Mouse (Mus musculus): ENCODE results near the gene Ppfia2. TPM values are rescaled to one million over a fixed set of nuclear protein-coding genes. Genes with fewer than 3 reads are reported as not detected.

The Ppfia2 gene
- polyA plus RNA-seq (2015; fragmentation: Nextera tagmentation; extraction: Ambion mirVana) = 1.4 and 1.9 TPM in 2 replicates

GRCm38 (mm10) chr10:106469855-106470532, at the start of gene Ppfia2:
Ppfia2 (plus strand) TSS chr10:106470339.
- peak; percentile 63 for ATAC-seq (ENCODE audit: insufficient number of reproducible peaks, insufficient read depth, low FRiP score, low TSS enrichment, low read depth)
- Histone ChIP-seq H3K4me2 (peak within 1 kb of the TSS; percentile 84), H3K27ac (no peak within 1 kb of the TSS), H3K4me1 (peaks cover 12% of the 10 kb centered on the region; the same call in 1 of the 2 replicates), H3K4me3 (peak within 1 kb of the TSS; percentile 53), H3K9me3 (no peaks in the 10 kb centered on the region), H3K27me3 (peaks cover 32% of the 10 kb centered on the region), H3K36me3 (no peaks in the 10 kb centered on the region), H3K9ac (peak within 1 kb of the TSS; percentile 65)
- WGBS = under 1% methylated on average over 30 of the region's 30 CpGs

- no peaks in the 10 kb centered on the region for H3K9me3 ChIP-seq
- H3K9ac ChIP-seq = peak overlapping the region; percentile 65; the same call in 1 of the 2 replicates
- H3K27ac ChIP-seq = no peak overlapping the region
- ATAC-seq (ENCODE audit: insufficient number of reproducible peaks, insufficient read depth, low FRiP score, low TSS enrichment, low read depth) = no peak
- peaks cover 12% of the 10 kb centered on the region; the same call in 1 of the 2 replicates for H3K4me1 ChIP-seq
- 2% methylated on average over 19 of the region's 19 CpGs for WGBS
- H3K4me2 ChIP-seq = peak overlapping the region; percentile 84
- H3K36me3 ChIP-seq = no peaks in the 10 kb centered on the region
- H3K4me3 ChIP-seq = peak overlapping the region; percentile 53
- H3K27me3 ChIP-seq = peaks cover 32% of the 10 kb centered on the region
These were observed 1.0 kb upstream of the Ppfia2 start for GRCm38 (mm10) chr10:106468956-106469721.

- 4% methylated on average over 18 of the region's 18 CpGs for WGBS
- ATAC-seq (ENCODE audit: insufficient number of reproducible peaks, insufficient read depth, low FRiP score, low TSS enrichment, low read depth) = no peak
These were observed 530 bp downstream of the Ppfia2 start for GRCm38 (mm10) chr10:106470533-106471205.

GRCm38 (mm10) chr10:106509281-106510165, 39.4 kb downstream of the Ppfia2 start:
- ATAC-seq (ENCODE audit: insufficient number of reproducible peaks, insufficient read depth, low FRiP score, low TSS enrichment, low read depth) = no peak
- Histone ChIP-seq H3K4me3 (no peak overlapping the region), H3K27ac (no peak overlapping the region), H3K9me3 (no peaks in the 10 kb centered on the region), H3K27me3 (no peaks in the 10 kb centered on the region), H3K4me1 (no peaks in the 10 kb centered on the region), H3K9ac (no peak overlapping the region), H3K36me3 (no peaks in the 10 kb centered on the region), H3K4me2 (no peak overlapping the region)
- 73% methylated on average over 6 of the region's 6 CpGs for WGBS

More at GRCm38 (mm10) chr10:106470533-106471205, 530 bp downstream of the Ppfia2 start:
- no peak overlapping the region for H3K27ac ChIP-seq
- no peaks in the 10 kb centered on the region for H3K36me3 ChIP-seq
- H3K27me3 ChIP-seq = peaks cover 32% of the 10 kb centered on the region
- H3K9ac ChIP-seq = peak overlapping the region; percentile 65
- no peaks in the 10 kb centered on the region for H3K9me3 ChIP-seq
- peaks cover 12% of the 10 kb centered on the region; the same call in 1 of the 2 replicates for H3K4me1 ChIP-seq
- peak overlapping the region; percentile 53 for H3K4me3 ChIP-seq
- H3K4me2 ChIP-seq = peak overlapping the region; percentile 84

- Histone ChIP-seq H3K9ac (no peak overlapping the region), H3K36me3 (no peaks in the 10 kb centered on the region), H3K27ac (no peak overlapping the region), H3K27me3 (no peaks in the 10 kb centered on the region), H3K4me1 (no peaks in the 10 kb centered on the region), H3K9me3 (no peaks in the 10 kb centered on the region), H3K4me3 (no peak overlapping the region), H3K4me2 (no peak overlapping the region)
- 75% methylated on average over 4 of the region's 4 CpGs for WGBS
- no peak for ATAC-seq (ENCODE audit: insufficient number of reproducible peaks, insufficient read depth, low FRiP score, low TSS enrichment, low read depth)
These were observed 95.9 kb downstream of the Ppfia2 start for GRCm38 (mm10) chr10:106566036-106566435.

- Histone ChIP-seq H3K27me3 (0 out of 2 replicates have a peak, but pooled peaks cover 5% of the 10 kb centered on the region), H3K9me3 (no peaks in the 10 kb centered on the region), H3K9ac (no peak overlapping the region), H3K4me3 (no peak overlapping the region), H3K4me2 (no peak overlapping the region), H3K36me3 (no peaks in the 10 kb centered on the region), H3K27ac (no peak overlapping the region), H3K4me1 (no peaks in the 10 kb centered on the region)
- ATAC-seq (ENCODE audit: insufficient number of reproducible peaks, insufficient read depth, low FRiP score, low TSS enrichment, low read depth) = no peak
- WGBS = 70% methylated on average over 4 of the region's 4 CpGs
These were observed 114.9 kb downstream of the Ppfia2 start for GRCm38 (mm10) chr10:106585026-106585425.

- Histone ChIP-seq H3K27me3 (0 out of 2 replicates have a peak, but pooled peaks cover 5% of the 10 kb centered on the region), H3K4me2 (no peak overlapping the region), H3K9me3 (no peaks in the 10 kb centered on the region), H3K4me3 (no peak overlapping the region), H3K9ac (no peak overlapping the region), H3K27ac (no peak overlapping the region), H3K4me1 (no peaks in the 10 kb centered on the region), H3K36me3 (no peaks in the 10 kb centered on the region)
- 3% methylated on average over 4 of the region's 4 CpGs for WGBS
- no peak for ATAC-seq (ENCODE audit: insufficient number of reproducible peaks, insufficient read depth, low FRiP score, low TSS enrichment, low read depth)
These were observed 115.4 kb downstream of the Ppfia2 start for GRCm38 (mm10) chr10:106585476-106586080.

- WGBS = 75% methylated on average over 5 of the region's 5 CpGs
- no peaks in the 10 kb centered on the region for H3K4me1 ChIP-seq
- 0 out of 2 replicates have a peak, but pooled peaks cover 5% of the 10 kb centered on the region for H3K27me3 ChIP-seq
- ATAC-seq (ENCODE audit: insufficient number of reproducible peaks, insufficient read depth, low FRiP score, low TSS enrichment, low read depth) = no peak
- no peak overlapping the region for H3K4me3 ChIP-seq
- H3K4me2 ChIP-seq = no peak overlapping the region
- no peak overlapping the region for H3K9ac ChIP-seq
- H3K9me3 ChIP-seq = no peaks in the 10 kb centered on the region
- no peaks in the 10 kb centered on the region for H3K36me3 ChIP-seq
- H3K27ac ChIP-seq = no peak overlapping the region
These were observed 117.7 kb downstream of the Ppfia2 start for GRCm38 (mm10) chr10:106587817-106588216.

GRCm38 (mm10) chr10:106590944-106591343, 120.8 kb downstream of the Ppfia2 start:
- Histone ChIP-seq H3K9me3 (no peaks in the 10 kb centered on the region), H3K27ac (no peak overlapping the region), H3K27me3 (0 out of 2 replicates have a peak, but pooled peaks cover 5% of the 10 kb centered on the region), H3K4me2 (no peak overlapping the region), H3K9ac (no peak overlapping the region), H3K4me1 (no peaks in the 10 kb centered on the region), H3K4me3 (no peak overlapping the region), H3K36me3 (no peaks in the 10 kb centered on the region)
- 70% methylated on average over 1 of the region's 1 CpGs for WGBS
- ATAC-seq (ENCODE audit: insufficient number of reproducible peaks, insufficient read depth, low FRiP score, low TSS enrichment, low read depth) = no peak

GRCm38 (mm10) chr10:106596976-106597375, 126.8 kb downstream of the Ppfia2 start:
- Histone ChIP-seq H3K27ac (no peak overlapping the region), H3K9ac (no peak overlapping the region), H3K4me2 (no peak overlapping the region), H3K9me3 (no peaks in the 10 kb centered on the region), H3K36me3 (no peaks in the 10 kb centered on the region), H3K4me1 (no peaks in the 10 kb centered on the region), H3K27me3 (no peaks in the 10 kb centered on the region), H3K4me3 (no peak overlapping the region)
- 49% methylated on average over 1 of the region's 1 CpGs for WGBS
- ATAC-seq (ENCODE audit: insufficient number of reproducible peaks, insufficient read depth, low FRiP score, low TSS enrichment, low read depth) = no peak

All from embryonic facial prominence, embryonic 13.5 days (tissue).